Mouse (Mus musculus) left cerebral cortex, postnatal 14 days (tissue): ENCODE measurements around the gene Lrit3. TPM values are rescaled to one million over a fixed set of nuclear protein-coding genes. Genes with fewer than 3 reads are reported as not detected.
A peak's percentile ranks its signal among the peaks of the same experiment; 100 is the strongest.

Experiments used
- DNase-seq, 2 experiments: peaks; one replicate each; pipeline ENCODE4 v3.0.0; 2021 to 2022; ENCODE audit warnings: low spot score in 2 of 2, mixed read lengths in 1 of 2
- intact Hi-C: fragments of 180-260 bp; cut with DNase I; formaldehyde crosslinking; loops from one replicate; pipeline ENCODE4 v1.15.1; 2025
- long read RNA-seq, 2 experiments: library from polyadenylated mRNA; stranded (forward); transcript quantifications; one replicate each; pipeline ENCODE4 v2.0.0; 2021
- total RNA-seq, 2 experiments: library from RNA; stranded (reverse); gene quantifications; 2 replicates each; pipeline ENCODE4 v1.2.3; 2021

Lrit3 gene
- total RNA-seq = not detected
- long read RNA-seq, experiment 1 = 0 reads
- long read RNA-seq, experiment 2 = 0 reads

GRCm38 (mm10) chr3:129803765-129804164 lies at the start of gene Lrit3:
Gene Lrit3 (minus strand): TSS chr3:129804030.
- intact Hi-C loops = no loop called here
- no peak for DNase-seq

GRCm38 (mm10) chr3:129846846-129847245 lies 43.0 kb upstream of the Lrit3 start:
- intact Hi-C loops = no loop called here
- DNase-seq = no peak

GRCm38 (mm10) chr3:129845868-129846267 lies 42.0 kb upstream of the Lrit3 start:
- DNase-seq = no peak
- intact Hi-C loops = no loop called here

- intact Hi-C loops = no loop called here
- DNase-seq = no peak
Observed at GRCm38 (mm10) chr3:129838017-129838416, 34.2 kb upstream of the Lrit3 start.

GRCm38 (mm10) chr3:129836965-129837364 lies 33.1 kb upstream of the Lrit3 start:
- intact Hi-C loops = no loop called here
- DNase-seq = no peak

GRCm38 (mm10) chr3:129836051-129836697 lies 32.3 kb upstream of the Lrit3 start:
- intact Hi-C loops = no loop called here

GRCm38 (mm10) chr3:129835388-129835934 lies 31.6 kb upstream of the Lrit3 start, which contains the start of gene Cfi:
Gene Cfi (plus strand): TSS chr3:129835884.
- intact Hi-C loops = no loop called here
- no peak for DNase-seq

More at GRCm38 (mm10) chr3:129836051-129836697, 32.3 kb upstream of the Lrit3 start:
- no peak for DNase-seq

GRCm38 (mm10) chr3:129831035-129831568 lies 27.3 kb upstream of the Lrit3 start, which contains the start of gene Gar1:
Gene Gar1 (minus strand): TSS chr3:129831396.
- DNase-seq = peak; percentile 95 to 97
- intact Hi-C loops = loop anchor here (2.0 to 5.0 kb wide), 2 partner anchors 48 to 231 kb away; partner anchors contain the start of genes Pla2g12a and Sec24b

- intact Hi-C loops = loop anchor here (2.0 to 5.0 kb wide), 2 partner anchors 48 to 232 kb away; partner anchors contain the start of genes Pla2g12a and Sec24b
- no peak for DNase-seq
Observed at GRCm38 (mm10) chr3:129830626-129831025, 26.8 kb upstream of the Lrit3 start.

GRCm38 (mm10) chr3:129827691-129828090 lies 23.9 kb upstream of the Lrit3 start:
- intact Hi-C loops = no loop called here

GRCm38 (mm10) chr3:129826691-129827090 lies 22.9 kb upstream of the Lrit3 start:
- intact Hi-C loops = no loop called here
- DNase-seq = no peak

More at GRCm38 (mm10) chr3:129827691-129828090, 23.9 kb upstream of the Lrit3 start:
- DNase-seq = no peak

GRCm38 (mm10) chr3:129824891-129825290 lies 21.1 kb upstream of the Lrit3 start:
- no peak for DNase-seq
- intact Hi-C loops = loop anchor here (5.0 kb wide), 1 partner anchor 257 kb away; no protein-coding TSS in a partner anchor

- intact Hi-C loops = loop anchor here (5.0 kb wide), 1 partner anchor 258 kb away; no protein-coding TSS in a partner anchor
- no peak for DNase-seq
Observed at GRCm38 (mm10) chr3:129824146-129824545, 20.3 kb upstream of the Lrit3 start.

GRCm38 (mm10) chr3:129823293-129823692 lies 19.5 kb upstream of the Lrit3 start:
- DNase-seq = peak; percentile 25 to 76
- intact Hi-C loops = loop anchor here (5.0 kb wide), 1 partner anchor 259 kb away; no protein-coding TSS in a partner anchor

- intact Hi-C loops = loop anchor here (5.0 kb wide), 1 partner anchor 260 kb away; no protein-coding TSS in a partner anchor
- DNase-seq = no peak
Observed at GRCm38 (mm10) chr3:129822206-129822775, 18.5 kb upstream of the Lrit3 start, which contains the start of gene Rrh. Gene Rrh (minus strand): TSS chr3:129822587.

GRCm38 (mm10) chr3:129821736-129822135 lies 17.9 kb upstream of the Lrit3 start:
- intact Hi-C loops = loop anchor here (5.0 kb wide), 1 partner anchor 261 kb away; no protein-coding TSS in a partner anchor

GRCm38 (mm10) chr3:129820847-129821246 lies 17.0 kb upstream of the Lrit3 start:
- intact Hi-C loops = loop anchor here (5.0 kb wide), 1 partner anchor 261 kb away; no protein-coding TSS in a partner anchor

More at GRCm38 (mm10) chr3:129821736-129822135, 17.9 kb upstream of the Lrit3 start:
- no peak for DNase-seq

GRCm38 (mm10) chr3:129799011-129799410 lies 4.8 kb downstream of the Lrit3 start:
- no peak for DNase-seq
- intact Hi-C loops = no loop called here

More at GRCm38 (mm10) chr3:129820847-129821246, 17.0 kb upstream of the Lrit3 start:
- DNase-seq = no peak

- intact Hi-C loops = no loop called here
- DNase-seq = no peak
Observed at GRCm38 (mm10) chr3:129798551-129798950, 5.3 kb downstream of the Lrit3 start.
